9 mouse cellular contexts compared by ENCODE assay signal in the genomic region with DNA sequence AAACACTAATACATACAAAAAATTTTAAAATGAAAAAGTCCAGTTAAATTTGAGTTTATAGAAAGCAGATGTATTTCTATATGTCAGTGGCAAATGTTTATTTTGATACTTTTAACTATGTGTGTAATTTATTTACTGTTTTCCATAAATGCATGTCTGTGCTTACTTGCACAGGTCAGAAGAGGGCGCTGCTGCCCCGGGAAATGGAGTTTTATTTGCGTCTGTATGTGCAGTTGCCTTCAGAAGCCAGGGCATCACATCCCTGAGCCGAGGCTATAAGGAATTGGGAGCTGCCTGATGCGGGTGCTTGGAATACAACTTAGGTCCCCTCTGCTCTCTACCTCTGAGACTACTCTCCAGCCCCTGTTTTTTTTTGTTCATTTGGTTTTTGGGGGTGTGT. TPM values are rescaled to one million over a fixed set of nuclear protein-coding genes. Genes with fewer than 3 reads are reported as not detected.
DNase-seq lines count a peak whose midpoint lies in the region; ATAC-seq and TF ChIP-seq lines count a peak whose summit lies in the region.
"Had no signal": no experiment of that assay in that cellular context is flagged by ENCODE, and none has a peak within 500 bp of the region (broad histone marks: within the 10 kb centered on the region; RNA-seq: fewer than 3 reads in every experiment).

No protein-coding gene starts in this region.

- TF ChIP-seq POLR2A in liver, adult 2 months (IDR thresholded peaks at IDR 0.05; ENCODE audit: extremely low read depth, insufficient read depth, low read length) = no peak
- no peak for TF ChIP-seq POLR2A in olfactory bulb, adult 2 months (IDR thresholded peaks at IDR 0.05; ENCODE audit: insufficient read depth, low read depth, low read length)

- H3K36me3 ChIP-seq in liver, adult 2 months (ENCODE audit: control insufficient read depth, insufficient read depth, low read length) = no peaks in the 10 kb centered on the region
- H3K36me3 ChIP-seq in liver, embryonic 11.5 days (ENCODE audit: control insufficient read depth, insufficient read depth, low read length) = no peaks in the 10 kb centered on the region
- peaks cover 2% of the 10 kb centered on the region; the same call in 1 of the 2 replicates for H3K36me3 ChIP-seq in hindbrain, embryonic 15.5 days
- no peaks in the 10 kb centered on the region for H3K36me3 ChIP-seq in liver, postnatal 0 days (replicated peaks; ENCODE audit: insufficient read depth, low read length)

- H3K27ac ChIP-seq in liver, adult 2 months (replicated peaks; ENCODE audit: insufficient read depth, low read depth, low read length) = no peak overlapping the region
- no peak overlapping the region for H3K27ac ChIP-seq in liver, embryonic 11.5 days (ENCODE audit: low read depth, low read length)
- H3K27ac ChIP-seq in hindbrain, embryonic 15.5 days (replicated peaks) = 0 out of 2 replicates have a peak overlapping the region, but pooled peaks have one; percentile 88
- no peak overlapping the region for H3K27ac ChIP-seq in liver, postnatal 0 days (ENCODE audit: low read depth)
- no peak overlapping the region for H3K27ac ChIP-seq in olfactory bulb, adult 2 months (ENCODE audit: insufficient read depth, low read depth, low read length)

- no peak overlapping the region for H3K4me3 ChIP-seq in liver, adult 2 months (ENCODE audit: insufficient read depth, low read depth, low read length)
- no peak overlapping the region for H3K4me3 ChIP-seq in liver, embryonic 11.5 days (ENCODE audit: low read depth, low read length)
- H3K4me3 ChIP-seq in hindbrain, embryonic 15.5 days = no peak overlapping the region
- H3K4me3 ChIP-seq in liver, postnatal 0 days (ENCODE audit: low read depth, low read length) = no peak overlapping the region
- H3K4me3 ChIP-seq in olfactory bulb, adult 2 months (ENCODE audit: insufficient read depth, low read depth, low read length) = no peak overlapping the region

- no peaks in the 10 kb centered on the region for H3K9me3 ChIP-seq in liver, embryonic 11.5 days (ENCODE audit: control insufficient read depth, low read length)
- H3K9me3 ChIP-seq in hindbrain, embryonic 15.5 days = no peaks in the 10 kb centered on the region
- no peaks in the 10 kb centered on the region for H3K9me3 ChIP-seq in liver, postnatal 0 days (ENCODE audit: low read length)

- peaks cover 10% of the 10 kb centered on the region for H3K27me3 ChIP-seq in liver, adult 2 months (ENCODE audit: control insufficient read depth, insufficient read depth, low read length)
- H3K27me3 ChIP-seq in liver, embryonic 11.5 days (replicated peaks; ENCODE audit: control insufficient read depth, insufficient read depth, low read length) = peaks cover 39% of the 10 kb centered on the region
- no peaks in the 10 kb centered on the region for H3K27me3 ChIP-seq in hindbrain, embryonic 15.5 days
- peaks cover 35% of the 10 kb centered on the region for H3K27me3 ChIP-seq in liver, postnatal 0 days (ENCODE audit: insufficient read depth, low read length)

- peak; percentile 80 for TF ChIP-seq CTCF in liver, adult 2 months (IDR thresholded peaks at IDR 0.05; ENCODE audit: low read depth, low read length)
- peak; percentile 88 for TF ChIP-seq CTCF in liver, postnatal 0 days (IDR thresholded peaks at IDR 0.05; ENCODE audit: low read depth)
- peak; percentile 61; the same call in 1 of the 2 replicates for TF ChIP-seq CTCF in olfactory bulb, adult 2 months (IDR thresholded peaks at IDR 0.05; ENCODE audit: insufficient read depth, low read depth, low read length)

- H3K4me2 ChIP-seq in liver, embryonic 11.5 days = no peak overlapping the region
- no peak overlapping the region for H3K4me2 ChIP-seq in hindbrain, embryonic 15.5 days
- H3K4me2 ChIP-seq in liver, postnatal 0 days (ENCODE audit: low read depth, low read length) = no peak overlapping the region

- DNase-seq in liver, adult 2 months (ENCODE audit: extremely low read depth, low read depth, low spot score) = peak; percentile 65
- DNase-seq in liver, embryonic 11.5 days (ENCODE audit: low spot score) = no peak
- DNase-seq in R1 (ENCODE audit: low read depth, low spot score) = peak; percentile 82
- DNase-seq in cerebellum, postnatal 25 days = peak; percentile 83 to 89
- DNase-seq in liver, postnatal 0 days = peak; percentile 84

- TF ChIP-seq EP300 in liver, postnatal 0 days (IDR thresholded peaks at IDR 0.05; ENCODE audit: low read depth) = no peak

- H3K9ac ChIP-seq in liver, adult 2 months (ENCODE audit: low read depth, low read length) = no peak overlapping the region
- H3K9ac ChIP-seq in liver, embryonic 11.5 days (ENCODE audit: low read depth, low read length) = no peak overlapping the region
- H3K9ac ChIP-seq in hindbrain, embryonic 15.5 days = no peak overlapping the region
- no peak overlapping the region for H3K9ac ChIP-seq in liver, postnatal 0 days (replicated peaks)

- H3K79me2 ChIP-seq in liver, adult 2 months (ENCODE audit: control insufficient read depth, insufficient read depth, low read length) = no peaks in the 10 kb centered on the region

- no peaks in the 10 kb centered on the region for H3K4me1 ChIP-seq in liver, adult 2 months (ENCODE audit: control insufficient read depth, insufficient read depth, low read length)
- 0 out of 2 replicates have a peak, but pooled peaks cover 3% of the 10 kb centered on the region for H3K4me1 ChIP-seq in liver, embryonic 11.5 days (replicated peaks; ENCODE audit: control insufficient read depth, insufficient read depth, low read length)
- peaks cover 25% of the 10 kb centered on the region for H3K4me1 ChIP-seq in hindbrain, embryonic 15.5 days (replicated peaks)
- no peaks in the 10 kb centered on the region for H3K4me1 ChIP-seq in liver, postnatal 0 days (ENCODE audit: insufficient read depth)
- peaks cover 5% of the 10 kb centered on the region; the same call in 1 of the 2 replicates for H3K4me1 ChIP-seq in olfactory bulb, adult 2 months (ENCODE audit: control insufficient read depth, insufficient read depth, low read length)

- no peak; the same call in 1 of the 2 replicates for ATAC-seq in liver, embryonic 11.5 days (replicated peaks; ENCODE audit: low FRiP score)
- ATAC-seq in hindbrain, embryonic 15.5 days (ENCODE audit: low FRiP score, low read depth) = no peak
- ATAC-seq in liver, postnatal 0 days = peak; percentile 40; the same call in 1 of the 2 replicates
- no peak for ATAC-seq in activated CD4-positive, CD25-positive, alpha-beta regulatory T cell, adult 4 months

- WGBS in liver, adult 2 months = 7% methylated on average over 5 of the region's 5 CpGs
- WGBS in liver, embryonic 11.5 days = 9% methylated on average over 5 of the region's 5 CpGs
- WGBS in hindbrain, embryonic 15.5 days = 9% methylated on average over 5 of the region's 5 CpGs
- 2% methylated on average over 5 of the region's 5 CpGs for WGBS in liver, postnatal 0 days (ENCODE audit: insufficient replicate concordance)
- 1% methylated on average over 5 of the region's 5 CpGs for WGBS in olfactory bulb, adult 2 months

RNA-seq across cellular contexts. Expression of a gene that starts 3.6 kb away (rescaled TPM):
- not detected in 2 replicates for total RNA-seq in liver, adult 2 months (2014; rRNA removed)
- polyA plus RNA-seq in liver, adult 2 months (2012; rRNA removed) = 0.07 and 0.15 TPM in 2 replicates
- 0.19 and 0.52 TPM in 2 replicates for polyA plus RNA-seq in liver, embryonic 11.5 days (2014; fragmentation: Nextera tagmentation; extraction: Ambion mirVana)
- 279 and 296 TPM in 2 replicates for polyA plus RNA-seq in hindbrain, embryonic 15.5 days (2015; fragmentation: Nextera tagmentation; extraction: Ambion mirVana)
- 0.29 and 0.47 TPM in 2 replicates for polyA plus RNA-seq in liver, postnatal 0 days (2015; fragmentation: Nextera tagmentation; extraction: Ambion mirVana)
- polyA plus RNA-seq in olfactory bulb, adult 2 months (2012; ENCODE audit: insufficient read depth, insufficient read length, low replicate concordance, missing spikeins) = not detected in 2 replicates
- not detected for polyA plus RNA-seq in activated CD4-positive, CD25-positive, alpha-beta regulatory T cell, adult 4 months (2017; shearing (Covaris generic))

RNA-seq across cellular contexts. Expression of a gene that starts 14.5 kb away (rescaled TPM):
- total RNA-seq in liver, adult 2 months (2014; rRNA removed) = not detected in 2 replicates
- polyA plus RNA-seq in liver, adult 2 months (2012; rRNA removed) = not detected in 2 replicates
- polyA plus RNA-seq in liver, embryonic 11.5 days (2014; fragmentation: Nextera tagmentation; extraction: Ambion mirVana) = not detected in 2 replicates
- not detected in 2 replicates for polyA plus RNA-seq in hindbrain, embryonic 15.5 days (2015; fragmentation: Nextera tagmentation; extraction: Ambion mirVana)
- polyA plus RNA-seq in liver, postnatal 0 days (2015; fragmentation: Nextera tagmentation; extraction: Ambion mirVana) = not detected in 2 replicates
- not detected in 2 replicates for polyA plus RNA-seq in olfactory bulb, adult 2 months (2012; ENCODE audit: insufficient read depth, insufficient read length, low replicate concordance, missing spikeins)
- polyA plus RNA-seq in activated CD4-positive, CD25-positive, alpha-beta regulatory T cell, adult 4 months (2017; shearing (Covaris generic)) = not detected
- polyA plus RNA-seq: gonadal fat pad, adult 2 months had no signal

RNA-seq across cellular contexts. Expression of a gene that starts 23.5 kb away (rescaled TPM):
- 68.6 and 72.7 TPM in 2 replicates for total RNA-seq in liver, adult 2 months (2014; rRNA removed)
- polyA plus RNA-seq in liver, adult 2 months (2012; rRNA removed) = 63.0 and 77.5 TPM in 2 replicates
- polyA plus RNA-seq in liver, embryonic 11.5 days (2014; fragmentation: Nextera tagmentation; extraction: Ambion mirVana) = 12.7 and 13.5 TPM in 2 replicates
- polyA plus RNA-seq in hindbrain, embryonic 15.5 days (2015; fragmentation: Nextera tagmentation; extraction: Ambion mirVana) = 37.6 and 41.2 TPM in 2 replicates
- polyA plus RNA-seq in liver, postnatal 0 days (2015; fragmentation: Nextera tagmentation; extraction: Ambion mirVana) = 75.8 and 88.9 TPM in 2 replicates
- not detected in 2 replicates for polyA plus RNA-seq in olfactory bulb, adult 2 months (2012; ENCODE audit: insufficient read depth, insufficient read length, low replicate concordance, missing spikeins)
- polyA plus RNA-seq in activated CD4-positive, CD25-positive, alpha-beta regulatory T cell, adult 4 months (2017; shearing (Covaris generic)) = 10 to 100 TPM in 1 of 2 experiments, 1 to 10 TPM in 1; 9.9 to 11.0 TPM

RNA-seq across cellular contexts. Expression of a gene that starts 29.8 kb away (rescaled TPM):
- not detected in 2 replicates for total RNA-seq in liver, adult 2 months (2014; rRNA removed)
- not detected in 2 replicates for polyA plus RNA-seq in liver, adult 2 months (2012; rRNA removed)
- 0.11 TPM in 1 of 2 replicates, not detected in the other for polyA plus RNA-seq in liver, embryonic 11.5 days (2014; fragmentation: Nextera tagmentation; extraction: Ambion mirVana)
- 5.5 and 9.5 TPM in 2 replicates for polyA plus RNA-seq in hindbrain, embryonic 15.5 days (2015; fragmentation: Nextera tagmentation; extraction: Ambion mirVana)
- polyA plus RNA-seq in liver, postnatal 0 days (2015; fragmentation: Nextera tagmentation; extraction: Ambion mirVana) = not detected in 2 replicates
- polyA plus RNA-seq in olfactory bulb, adult 2 months (2012; ENCODE audit: insufficient read depth, insufficient read length, low replicate concordance, missing spikeins) = not detected in 2 replicates
- not detected for polyA plus RNA-seq in activated CD4-positive, CD25-positive, alpha-beta regulatory T cell, adult 4 months (2017; shearing (Covaris generic))
- polyA plus RNA-seq: gonadal fat pad, adult 2 months had no signal

RNA-seq across cellular contexts. Expression of a gene that starts 36.9 kb away (rescaled TPM):
- total RNA-seq in liver, adult 2 months (2014; rRNA removed) = 86.9 and 87.5 TPM in 2 replicates
- 59.1 and 67.7 TPM in 2 replicates for polyA plus RNA-seq in liver, adult 2 months (2012; rRNA removed)
- polyA plus RNA-seq in liver, embryonic 11.5 days (2014; fragmentation: Nextera tagmentation; extraction: Ambion mirVana) = 18.2 and 20.7 TPM in 2 replicates
- polyA plus RNA-seq in hindbrain, embryonic 15.5 days (2015; fragmentation: Nextera tagmentation; extraction: Ambion mirVana) = 7.7 and 9.6 TPM in 2 replicates
- 14.0 and 17.5 TPM in 2 replicates for polyA plus RNA-seq in liver, postnatal 0 days (2015; fragmentation: Nextera tagmentation; extraction: Ambion mirVana)
- polyA plus RNA-seq in olfactory bulb, adult 2 months (2012; ENCODE audit: insufficient read depth, insufficient read length, low replicate concordance, missing spikeins) = not detected in 2 replicates
- polyA plus RNA-seq in activated CD4-positive, CD25-positive, alpha-beta regulatory T cell, adult 4 months (2017; shearing (Covaris generic)) = 1 to 10 TPM; 3.8 to 4.7 TPM
